Mouse (Mus musculus) thymus, adult 2 months (tissue): ENCODE measurements at regions not wholly inside any gene's neighbourhood (a gene's known extent, or its start where the extent isn't known, plus 50 kb on each side); places are given as distances from the start of the nearest gene placed in this dataset.

ENCODE experiments used
- CTCF ChIP-seq: fragments of 200-500 bp; IDR thresholded peaks from 2 replicates; pipeline ENCODE4 v1.5.1; 2012; ENCODE audit warnings: mild to moderate bottlenecking, control low read depth, low read length, moderate library complexity, borderline replicate concordance; ENCODE audit not compliant: control insufficient read depth, poor library complexity, insufficient read depth; ENCODE audit errors: extremely low read depth
- POLR2A ChIP-seq: fragments of 200-500 bp; IDR thresholded peaks from 2 replicates; pipeline ENCODE4 v1.6.1; 2012; ENCODE audit warnings: mild to moderate bottlenecking, low read length, control low read depth, moderate library complexity; ENCODE audit not compliant: control insufficient read depth, poor library complexity, insufficient read depth; ENCODE audit errors: extremely low read depth

DNA sequence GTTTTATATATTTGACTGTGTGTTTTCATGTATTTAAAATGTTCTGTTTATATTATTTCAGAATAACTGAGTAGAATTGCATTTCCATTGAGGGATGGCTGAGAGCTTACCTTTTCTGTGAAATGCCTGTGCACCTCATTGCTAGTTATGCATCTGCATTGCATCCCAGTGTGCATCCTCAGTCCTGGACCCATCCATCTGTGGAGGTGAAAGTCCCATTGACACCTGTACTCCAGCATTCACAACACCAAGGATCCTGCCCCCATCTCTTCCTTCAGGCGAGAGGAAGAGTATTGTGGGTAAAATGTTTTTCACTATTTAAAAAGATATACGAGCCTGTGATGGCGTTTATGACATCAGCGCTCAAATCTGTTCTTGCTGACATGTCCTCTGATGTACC is 134.6 kb upstream of the 4933402D24Rik start:
- TF ChIP-seq CTCF (no peak), POLR2A (no peak)
